Mouse (Mus musculus): ENCODE measurements around the gene B3gnt7.

DNA sequence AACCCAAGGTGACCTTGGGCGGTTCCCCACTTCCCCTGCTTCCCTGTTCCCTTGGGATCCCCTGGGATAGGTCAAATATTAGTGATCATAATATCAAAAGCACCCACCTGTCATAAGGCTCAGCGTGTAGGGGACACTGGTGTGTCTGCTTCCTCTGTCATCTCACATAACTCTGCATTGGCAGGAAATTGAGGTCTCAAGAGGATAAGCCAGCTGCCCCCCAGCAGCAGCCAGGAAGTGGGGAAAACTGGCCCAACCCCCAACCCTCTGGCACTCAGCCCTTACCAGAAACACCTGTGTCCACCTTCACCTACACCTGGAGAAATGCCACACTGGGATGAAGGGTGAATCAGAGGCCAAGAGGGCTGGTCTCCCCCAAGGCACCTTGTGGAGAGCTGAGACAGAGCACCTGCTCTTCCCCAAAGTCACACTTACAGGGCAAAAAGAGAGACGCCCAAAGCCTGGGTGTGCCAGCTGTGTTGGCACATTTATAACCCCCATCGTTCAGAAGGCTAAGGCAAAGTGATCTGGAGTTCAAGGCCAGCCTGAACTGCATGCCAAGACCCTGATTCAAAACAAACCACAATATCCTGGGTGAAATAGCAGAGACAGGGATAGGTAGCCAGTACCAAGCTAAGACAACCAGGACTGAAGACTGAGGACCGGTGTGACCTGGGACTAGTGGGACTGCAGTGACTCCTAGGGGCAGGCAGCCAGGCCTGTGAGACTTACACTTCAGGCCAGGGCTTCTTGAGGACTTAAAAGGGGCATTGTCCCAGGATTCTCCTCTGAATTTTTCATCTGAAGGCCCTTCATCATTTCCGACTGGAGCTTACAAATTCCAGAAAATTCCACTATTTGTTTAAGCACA is 1.2 kb upstream of the B3gnt7 start:
- TF ChIP-seq POLR2A (IDR thresholded peaks at IDR 0.05; ENCODE audit: low read depth, low read length) = no peak
- peak; percentile 46; the same call in 1 of the 2 replicates for TF ChIP-seq CTCF (IDR thresholded peaks at IDR 0.05; ENCODE audit: borderline replicate concordance, insufficient read depth, low read length)

All from embryonic fibroblast, embryonic 13.5 days (primary cell).